ENCODE assay signal across 28 mouse cellular contexts in the genomic region with DNA sequence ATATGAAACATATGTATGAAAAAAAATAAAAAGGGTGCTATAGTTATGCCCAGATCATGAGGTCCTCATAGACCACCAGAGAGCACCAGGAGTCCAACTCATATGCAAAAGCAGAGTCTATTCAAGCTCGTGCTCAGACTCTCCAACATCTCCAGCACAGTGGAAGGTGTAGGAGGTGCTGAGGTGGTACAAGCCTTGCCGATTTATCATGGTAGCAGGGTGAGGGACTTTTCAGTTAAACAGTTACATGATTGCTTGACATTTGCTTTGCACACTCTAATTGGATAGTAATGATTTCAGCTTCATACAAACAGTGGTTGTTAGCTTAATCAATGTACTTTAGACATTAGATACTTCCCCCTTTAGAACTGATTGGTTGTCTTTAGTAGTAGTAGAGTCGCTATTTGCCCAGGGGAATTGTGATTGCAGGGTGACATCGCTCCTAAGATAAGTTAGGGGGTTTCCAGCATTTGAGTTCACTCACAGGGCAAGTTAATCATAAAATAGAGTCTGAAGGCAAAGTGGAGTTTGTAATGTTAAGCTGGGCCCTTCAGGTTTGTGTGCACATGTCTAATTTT.
A peak's percentile ranks its signal among the peaks of the same experiment; 100 is the strongest.
DNase-seq lines count a peak whose midpoint lies in the region; ATAC-seq and TF ChIP-seq lines count a peak whose summit lies in the region.
"Had no signal": no experiment of that assay in that cellular context is flagged by ENCODE, and none has a peak within 500 bp of the region (broad histone marks: within the 10 kb centered on the region; RNA-seq: fewer than 3 reads in every experiment).

No protein-coding gene starts in this region.

- peak; percentile 21 for ATAC-seq in Patski
- ATAC-seq in intestine, embryonic 16.5 days, result peak; percentile 97
- ATAC-seq in liver, embryonic 14.5 days (ENCODE audit: insufficient read depth), result peak; percentile 84
- ATAC-seq in stomach, embryonic 15.5 days (ENCODE audit: insufficient read depth, low FRiP score, low read depth), result peak; percentile 94
- ATAC-seq: activated CD4-positive, CD25-positive, alpha-beta regulatory T cell, adult 4 months; forebrain, embryonic 13.5 days; hindbrain, embryonic 16.5 days; midbrain, embryonic 15.5 days had no signal

- no peaks in the 10 kb centered on the region for H3K9me3 ChIP-seq in intestine, embryonic 16.5 days (ENCODE audit: control insufficient read depth, low read length)
- no peaks in the 10 kb centered on the region for H3K9me3 ChIP-seq in liver, embryonic 14.5 days (ENCODE audit: control insufficient read depth, low read length)
- no peaks in the 10 kb centered on the region for H3K9me3 ChIP-seq in stomach, embryonic 15.5 days
- H3K9me3 ChIP-seq: forebrain, embryonic 13.5 days; heart, embryonic 13.5 days; limb, embryonic 13.5 days; midbrain, embryonic 10.5 days; midbrain, embryonic 15.5 days had no signal

- WGBS in intestine, embryonic 16.5 days, result 54% methylated on average over 4 of the region's 4 CpGs
- WGBS in liver, embryonic 14.5 days (ENCODE audit: insufficient replicate concordance), result 54% methylated on average over 4 of the region's 4 CpGs
- 56% methylated on average over 4 of the region's 4 CpGs for WGBS in stomach, embryonic 15.5 days

- H3K27me3 ChIP-seq in Patski, result no peaks in the 10 kb centered on the region
- no peaks in the 10 kb centered on the region for H3K27me3 ChIP-seq in intestine, embryonic 16.5 days (replicated peaks; ENCODE audit: control insufficient read depth, insufficient read depth, low read length)
- no peaks in the 10 kb centered on the region for H3K27me3 ChIP-seq in liver, embryonic 14.5 days (ENCODE audit: control insufficient read depth, insufficient read depth, low read length)
- no peaks in the 10 kb centered on the region for H3K27me3 ChIP-seq in stomach, embryonic 15.5 days (replicated peaks)
- H3K27me3 ChIP-seq: forebrain, embryonic 13.5 days; heart, embryonic 13.5 days; limb, embryonic 13.5 days; midbrain, embryonic 15.5 days had no signal

- no peak overlapping the region for H3K27ac ChIP-seq in intestine, embryonic 16.5 days (ENCODE audit: low read length)
- no peak overlapping the region for H3K27ac ChIP-seq in liver, embryonic 14.5 days
- no peak overlapping the region for H3K27ac ChIP-seq in stomach, embryonic 15.5 days
- H3K27ac ChIP-seq: forebrain, embryonic 13.5 days; heart, adult 2 months; heart, embryonic 13.5 days; layer of hippocampus, adult 2 months; limb, embryonic 13.5 days; midbrain, embryonic 10.5 days; midbrain, embryonic 15.5 days had no signal

- no peak overlapping the region for H3K4me3 ChIP-seq in intestine, embryonic 16.5 days (ENCODE audit: low read length)
- no peak overlapping the region for H3K4me3 ChIP-seq in liver, embryonic 14.5 days (ENCODE audit: insufficient read depth in 1 of 2, low read depth in 2 of 2, low read length in 2 of 2)
- no peak overlapping the region for H3K4me3 ChIP-seq in stomach, embryonic 15.5 days (replicated peaks)
- H3K4me3 ChIP-seq: erythroblast, embryonic 14.5 days; forebrain, embryonic 13.5 days; heart, adult 2 months; heart, embryonic 13.5 days; layer of hippocampus, adult 2 months; limb, embryonic 13.5 days; midbrain, embryonic 10.5 days; midbrain, embryonic 15.5 days had no signal

- no peak for TF ChIP-seq EP300 in liver, embryonic 14.5 days (IDR thresholded peaks at IDR 0.05; ENCODE audit: low read depth)

- TF ChIP-seq CTCF in Patski (IDR thresholded peaks at IDR 0.05), result no peak
- TF ChIP-seq CTCF in liver, embryonic 14.5 days (IDR thresholded peaks at IDR 0.05; ENCODE audit: low read depth), result no peak

- 0 out of 2 replicates have a peak overlapping the region, but pooled peaks have one; percentile 17 for H3K4me2 ChIP-seq in intestine, embryonic 16.5 days (ENCODE audit: low read depth, low read length)
- no peak overlapping the region for H3K4me2 ChIP-seq in liver, embryonic 14.5 days (ENCODE audit: low read depth)
- no peak overlapping the region for H3K4me2 ChIP-seq in stomach, embryonic 15.5 days
- H3K4me2 ChIP-seq: forebrain, embryonic 13.5 days; heart, embryonic 13.5 days; limb, embryonic 13.5 days; lung, embryonic 14.5 days; midbrain, embryonic 15.5 days had no signal

- POLR2A ChIA-PET in Patski (lab: Charles Lee), result no interaction called here

- H3K36me3 ChIP-seq in intestine, embryonic 16.5 days (ENCODE audit: control insufficient read depth, insufficient read depth, low read length), result no peaks in the 10 kb centered on the region
- no peaks in the 10 kb centered on the region for H3K36me3 ChIP-seq in liver, embryonic 14.5 days (replicated peaks; ENCODE audit: control insufficient read depth, insufficient read depth, low read depth)
- H3K36me3 ChIP-seq in stomach, embryonic 15.5 days, result no peaks in the 10 kb centered on the region
- H3K36me3 ChIP-seq: heart, embryonic 13.5 days; limb, embryonic 13.5 days; midbrain, embryonic 10.5 days; midbrain, embryonic 15.5 days had no signal

- in situ Hi-C loops in Patski (cut with MboI; ENCODE audit: low pct_unique_long_range_greater_than_20kb), result no loop called here

- H3K9ac ChIP-seq in intestine, embryonic 16.5 days (ENCODE audit: low read depth, low read length), result no peak overlapping the region
- no peak overlapping the region for H3K9ac ChIP-seq in liver, embryonic 14.5 days (replicated peaks)
- H3K9ac ChIP-seq in stomach, embryonic 15.5 days, result no peak overlapping the region
- H3K9ac ChIP-seq: forebrain, embryonic 13.5 days; heart, embryonic 13.5 days; limb, embryonic 13.5 days; lung, embryonic 14.5 days; midbrain, embryonic 15.5 days had no signal

- DNase-seq in Patski (ENCODE audit: low read depth, low spot score), result no peak
- DNase-seq in liver, embryonic 14.5 days (ENCODE audit: low read depth in 3 of 3, low spot score in 3 of 3), result peak in 2 of 3 experiments; percentile 11 to 15
- DNase-seq in adrenal gland, adult 8-10 months, result no peak
- no peak for DNase-seq in urinary bladder, postnatal 4 days (ENCODE audit: low spot score in 2 of 2)
- no peak for DNase-seq in thymus, postnatal 25 days
- DNase-seq: adrenal gland, adult 2 months; B cell, adult 2 months; cerebellum, adult 2 months; cerebellum, postnatal 14 days; heart, adult 2 months; heart, postnatal 10 days; kidney, adult 11 months; kidney, postnatal 25 days; lung, embryonic 14.5 days; right cerebral cortex, adult 18-20 months; spleen, adult 18-20 months; thymus, postnatal 14 days had no signal

- H3K4me1 ChIP-seq in intestine, embryonic 16.5 days (ENCODE audit: control insufficient read depth, insufficient read depth, low read length), result no peaks in the 10 kb centered on the region
- no peaks in the 10 kb centered on the region for H3K4me1 ChIP-seq in liver, embryonic 14.5 days (replicated peaks; ENCODE audit: control insufficient read depth in 2 of 2, insufficient read depth in 2 of 2, low read length in 1 of 2)
- H3K4me1 ChIP-seq in stomach, embryonic 15.5 days, result no peaks in the 10 kb centered on the region
- H3K4me1 ChIP-seq: forebrain, embryonic 13.5 days; heart, embryonic 13.5 days; limb, embryonic 13.5 days; midbrain, embryonic 10.5 days; midbrain, embryonic 15.5 days had no signal

- CTCF ChIA-PET in Patski (lab: Charles Lee), result no interaction called here

Comparison
In these comparisons a context has a peak if more than half of its experiments do, and no peak if none do; other contexts are left out.
1. ATAC-seq: peak in every context shown above with its lines; median percentile 97 in intestine, embryonic 16.5 days; 94 in stomach, embryonic 15.5 days; 84 in liver, embryonic 14.5 days; 21 in Patski.
2. DNase-seq: peak in liver, embryonic 14.5 days (2 of 3); none in Patski (single experiment), adrenal gland, adult 8-10 months (single experiment), urinary bladder, postnatal 4 days (0 of 2) and thymus, postnatal 25 days (single experiment).